Mouse (Mus musculus): ENCODE data around the gene Klhdc2. TPM values are rescaled to one million over a fixed set of nuclear protein-coding genes. Genes with fewer than 3 reads are reported as not detected.

The Klhdc2 gene
- polyA plus RNA-seq, 1 experiment = 56.8 TPM

DNA sequence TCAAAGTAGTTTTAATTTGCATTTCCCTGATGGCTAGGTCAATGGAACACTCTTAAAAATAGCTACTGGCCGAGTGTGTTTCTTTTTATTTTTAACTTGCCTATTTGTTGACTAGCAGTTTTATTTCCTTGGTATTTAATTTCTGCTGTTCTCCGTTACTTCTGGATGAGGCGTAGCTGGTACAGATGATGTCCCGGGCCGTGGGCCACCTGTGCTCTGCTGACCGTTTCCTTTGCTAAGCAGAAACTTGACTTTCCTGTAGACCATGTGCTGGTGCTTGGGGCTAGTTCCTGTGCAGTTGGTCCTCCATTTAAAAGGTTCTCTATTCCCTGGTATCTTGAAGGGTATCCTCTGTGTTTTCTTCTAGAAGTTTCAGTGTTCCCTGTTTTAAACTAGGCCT lies 4.1 kb upstream of the Klhdc2 start:
- no peak overlapping the region for H3K4me3 ChIP-seq (ENCODE audit: control insufficient read depth, low read depth, low read length)
- H3K36me3 ChIP-seq (ENCODE audit: control insufficient read depth, insufficient read depth, low read length) = no peaks in the 10 kb centered on the region
- TF ChIP-seq POLR2A (IDR thresholded peaks at IDR 0.05; ENCODE audit: control insufficient read depth, low read depth, low read length) = no peak
- no peak for TF ChIP-seq CTCF (IDR thresholded peaks at IDR 0.05; ENCODE audit: control insufficient read depth, insufficient read depth, insufficient replicate concordance, low read depth, low read length)
- H3K27me3 ChIP-seq (ENCODE audit: control insufficient read depth, insufficient read depth, low read length) = no peaks in the 10 kb centered on the region
- H3K4me1 ChIP-seq (ENCODE audit: control insufficient read depth, insufficient read depth, low read length) = peaks cover 4% of the 10 kb centered on the region
- no peak overlapping the region for H3K27ac ChIP-seq (ENCODE audit: control insufficient read depth, insufficient read depth, low read depth, low read length)

DNA sequence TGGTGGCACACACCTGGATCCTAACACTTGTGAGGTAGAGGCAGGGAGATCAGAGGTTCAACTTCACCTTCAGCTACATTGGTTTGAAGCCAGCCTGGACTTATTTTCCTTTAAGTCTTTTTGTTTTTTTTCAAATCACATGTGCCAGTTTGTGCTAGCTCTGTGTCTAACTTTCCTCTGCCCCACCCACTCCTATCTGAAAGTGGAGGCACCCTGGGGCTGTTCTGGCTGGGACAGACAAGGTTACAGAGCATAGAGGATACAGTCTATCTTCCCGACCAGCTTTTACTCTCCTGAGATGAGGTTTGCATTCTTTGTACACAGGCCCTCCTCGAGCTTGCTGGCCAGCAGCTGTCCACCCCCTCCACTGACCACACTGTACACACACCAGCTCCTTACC lies 2.7 kb upstream of the Klhdc2 start:
- H3K4me3 ChIP-seq (ENCODE audit: control insufficient read depth, low read depth, low read length) = no peak overlapping the region
- no peak for TF ChIP-seq CTCF (IDR thresholded peaks at IDR 0.05; ENCODE audit: control insufficient read depth, insufficient read depth, insufficient replicate concordance, low read depth, low read length)
- no peak for TF ChIP-seq POLR2A (IDR thresholded peaks at IDR 0.05; ENCODE audit: control insufficient read depth, low read depth, low read length)
- H3K4me1 ChIP-seq (ENCODE audit: control insufficient read depth, insufficient read depth, low read length) = peaks cover 4% of the 10 kb centered on the region
- no peaks in the 10 kb centered on the region for H3K27me3 ChIP-seq (ENCODE audit: control insufficient read depth, insufficient read depth, low read length)
- no peak overlapping the region for H3K27ac ChIP-seq (ENCODE audit: control insufficient read depth, insufficient read depth, low read depth, low read length)
- no peaks in the 10 kb centered on the region for H3K36me3 ChIP-seq (ENCODE audit: control insufficient read depth, insufficient read depth, low read length)

DNA sequence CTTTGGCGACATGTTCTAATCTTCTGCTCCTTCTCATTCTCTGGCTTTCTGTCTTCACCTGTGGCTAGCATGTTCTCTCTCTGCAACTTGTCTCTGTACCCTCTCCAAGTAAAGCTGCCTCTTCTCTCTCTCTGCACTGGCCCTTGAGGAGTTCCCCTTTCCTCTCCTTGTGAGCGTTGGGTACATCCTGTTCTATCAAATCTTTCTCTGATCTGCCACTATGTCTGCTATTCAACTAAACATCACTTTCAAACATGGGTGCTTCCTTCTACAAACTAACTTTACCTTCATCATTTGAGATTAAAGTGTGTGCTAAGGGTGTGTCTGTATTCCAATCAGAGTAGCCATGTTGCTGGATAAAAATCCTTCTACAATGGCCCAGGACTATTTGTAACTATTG lies 1.5 kb upstream of the Klhdc2 start:
- Histone ChIP-seq H3K4me3 (ENCODE audit: control insufficient read depth, low read depth, low read length) (no peak overlapping the region), H3K27me3 (ENCODE audit: control insufficient read depth, insufficient read depth, low read length) (no peaks in the 10 kb centered on the region)
- TF ChIP-seq POLR2A (IDR thresholded peaks at IDR 0.05; ENCODE audit: control insufficient read depth, low read depth, low read length) (no peak), CTCF (IDR thresholded peaks at IDR 0.05; ENCODE audit: control insufficient read depth, insufficient read depth, insufficient replicate concordance, low read depth, low read length) (no peak)

DNA sequence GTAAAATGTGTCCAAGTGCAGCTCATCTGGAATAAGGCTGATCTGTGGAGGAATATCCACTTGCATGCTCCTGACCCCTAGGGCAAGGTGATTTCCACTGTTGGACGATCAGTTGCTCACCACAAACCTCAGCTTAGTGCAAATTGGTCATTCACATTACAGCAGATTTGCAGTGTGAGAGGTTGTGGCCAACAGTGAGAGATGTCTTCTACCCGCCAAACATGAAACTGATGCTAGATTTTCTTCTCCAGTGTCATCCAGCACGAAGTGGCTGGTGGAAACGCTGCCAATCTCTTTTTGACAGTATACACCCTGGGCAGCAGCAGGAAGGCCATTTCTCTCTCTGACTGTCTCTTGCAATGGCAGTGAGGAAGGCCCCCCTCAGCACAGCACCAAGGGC lies 830 bp upstream of the Klhdc2 start:
- TF ChIP-seq POLR2A (IDR thresholded peaks at IDR 0.05; ENCODE audit: control insufficient read depth, low read depth, low read length) (no peak), CTCF (IDR thresholded peaks at IDR 0.05; ENCODE audit: control insufficient read depth, insufficient read depth, insufficient replicate concordance, low read depth, low read length) (no peak)
- Histone ChIP-seq H3K27me3 (ENCODE audit: control insufficient read depth, insufficient read depth, low read length) (no peaks in the 10 kb centered on the region), H3K27ac (ENCODE audit: control insufficient read depth, insufficient read depth, low read depth, low read length) (no peak overlapping the region), H3K4me1 (ENCODE audit: control insufficient read depth, insufficient read depth, low read length) (peaks cover 4% of the 10 kb centered on the region), H3K4me3 (ENCODE audit: control insufficient read depth, low read depth, low read length) (no peak overlapping the region), H3K36me3 (ENCODE audit: control insufficient read depth, insufficient read depth, low read length) (no peaks in the 10 kb centered on the region)

More for the DNA sequence above, 1.5 kb upstream of the Klhdc2 start:
- Histone ChIP-seq H3K36me3 (ENCODE audit: control insufficient read depth, insufficient read depth, low read length) (no peaks in the 10 kb centered on the region), H3K27ac (ENCODE audit: control insufficient read depth, insufficient read depth, low read depth, low read length) (no peak overlapping the region), H3K4me1 (ENCODE audit: control insufficient read depth, insufficient read depth, low read length) (peaks cover 4% of the 10 kb centered on the region)

DNA sequence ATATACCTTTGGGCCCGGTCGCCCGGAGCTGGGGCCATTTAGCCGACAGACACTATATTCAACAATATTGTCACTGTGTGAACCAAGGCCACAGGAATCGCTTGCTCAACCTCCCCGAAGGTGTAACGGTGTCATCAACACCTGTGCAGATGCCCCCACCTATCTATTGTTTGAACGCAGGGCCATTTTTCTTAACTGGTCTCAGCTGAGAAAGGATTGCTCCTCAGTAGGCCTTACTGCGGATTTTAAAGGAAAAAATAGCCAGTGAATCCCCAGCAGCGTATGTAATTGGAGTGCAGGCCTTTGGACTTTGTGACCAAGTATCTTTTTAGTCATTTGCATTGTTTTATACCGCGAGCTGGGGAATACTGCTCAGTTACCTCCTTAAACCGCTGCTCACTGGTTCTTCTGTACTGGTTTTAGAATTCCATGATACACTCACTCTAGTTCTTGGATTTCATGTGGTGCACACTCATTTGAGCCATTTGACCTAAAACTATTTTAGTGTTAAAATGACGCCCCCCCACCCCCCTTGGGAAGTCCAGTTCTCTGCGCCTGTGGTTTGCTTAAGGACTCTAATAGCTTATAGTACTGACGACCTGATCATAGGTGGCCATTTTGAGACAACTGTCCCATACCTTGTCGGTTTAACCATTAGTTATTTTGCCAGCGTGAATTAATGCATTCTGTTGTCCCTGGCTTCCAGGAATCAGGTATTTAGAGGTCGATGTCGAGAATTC lies 1.1 kb downstream of the Klhdc2 start:
- H3K36me3 ChIP-seq (ENCODE audit: control insufficient read depth, insufficient read depth, low read length) = no peaks in the 10 kb centered on the region
- TF ChIP-seq CTCF (IDR thresholded peaks at IDR 0.05; ENCODE audit: control insufficient read depth, insufficient read depth, insufficient replicate concordance, low read depth, low read length) (no peak), POLR2A (IDR thresholded peaks at IDR 0.05; ENCODE audit: control insufficient read depth, low read depth, low read length) (no peak)
- H3K4me3 ChIP-seq (ENCODE audit: control insufficient read depth, low read depth, low read length) = peak overlapping the region; percentile 89
- peak overlapping the region; percentile 67 for H3K27ac ChIP-seq (ENCODE audit: control insufficient read depth, insufficient read depth, low read depth, low read length)
- H3K27me3 ChIP-seq (ENCODE audit: control insufficient read depth, insufficient read depth, low read length) = no peaks in the 10 kb centered on the region
- H3K4me1 ChIP-seq (ENCODE audit: control insufficient read depth, insufficient read depth, low read length) = peaks cover 4% of the 10 kb centered on the region

DNA sequence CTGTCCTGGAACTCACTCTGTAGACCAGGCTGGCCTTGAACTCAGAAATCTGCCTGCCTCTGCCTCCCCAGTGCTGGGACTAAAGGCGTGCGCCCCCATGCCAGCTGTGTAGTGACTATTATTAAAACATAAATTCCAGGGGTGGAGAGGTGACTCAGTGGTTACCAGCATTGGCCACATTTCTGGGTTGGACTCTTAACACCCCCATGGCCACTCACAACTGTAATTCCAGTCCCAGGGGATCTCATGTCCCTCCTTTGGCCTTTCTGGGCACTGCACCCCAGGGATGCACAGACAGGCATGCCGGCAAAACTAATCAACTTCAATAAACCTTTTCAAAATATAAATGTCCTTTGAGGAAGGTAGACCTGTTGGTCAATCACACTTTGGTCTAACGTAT lies 1.8 kb downstream of the Klhdc2 start:
- no peak overlapping the region for H3K27ac ChIP-seq (ENCODE audit: control insufficient read depth, insufficient read depth, low read depth, low read length)
- TF ChIP-seq POLR2A (IDR thresholded peaks at IDR 0.05; ENCODE audit: control insufficient read depth, low read depth, low read length) = no peak
- no peak for TF ChIP-seq CTCF (IDR thresholded peaks at IDR 0.05; ENCODE audit: control insufficient read depth, insufficient read depth, insufficient replicate concordance, low read depth, low read length)
- H3K4me3 ChIP-seq (ENCODE audit: control insufficient read depth, low read depth, low read length) = no peak overlapping the region; the same call in 1 of the 2 replicates
- peaks cover 4% of the 10 kb centered on the region for H3K4me1 ChIP-seq (ENCODE audit: control insufficient read depth, insufficient read depth, low read length)
- no peaks in the 10 kb centered on the region for H3K27me3 ChIP-seq (ENCODE audit: control insufficient read depth, insufficient read depth, low read length)
- no peaks in the 10 kb centered on the region; the same call in 1 of the 2 replicates for H3K36me3 ChIP-seq (ENCODE audit: control insufficient read depth, insufficient read depth, low read length)

DNA sequence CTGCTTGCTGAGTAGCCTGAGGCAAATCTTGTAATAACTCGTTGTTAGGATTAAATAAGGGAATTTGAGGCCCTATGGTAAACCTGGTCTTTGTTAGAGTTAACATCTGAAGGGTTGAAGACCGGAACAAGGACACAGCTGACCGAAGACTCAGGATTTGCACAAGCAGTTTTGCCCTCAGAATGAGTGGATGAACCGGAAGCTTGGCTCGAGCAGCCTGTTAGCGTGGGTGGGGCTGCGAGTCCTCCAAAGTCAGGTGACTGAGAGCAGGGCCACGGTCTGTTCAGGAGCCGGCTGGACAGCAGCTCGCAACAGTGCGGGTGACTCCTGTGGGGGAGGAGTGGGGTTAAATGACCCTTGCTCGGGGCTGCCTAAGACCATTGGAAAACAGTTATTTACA lies 2.8 kb downstream of the Klhdc2 start:
- no peak overlapping the region for H3K4me3 ChIP-seq (ENCODE audit: control insufficient read depth, low read depth, low read length)
- H3K4me1 ChIP-seq (ENCODE audit: control insufficient read depth, insufficient read depth, low read length) = peaks cover 4% of the 10 kb centered on the region
- H3K27ac ChIP-seq (ENCODE audit: control insufficient read depth, insufficient read depth, low read depth, low read length) = no peak overlapping the region
- TF ChIP-seq POLR2A (IDR thresholded peaks at IDR 0.05; ENCODE audit: control insufficient read depth, low read depth, low read length) (no peak), CTCF (IDR thresholded peaks at IDR 0.05; ENCODE audit: control insufficient read depth, insufficient read depth, insufficient replicate concordance, low read depth, low read length) (no peak)
- H3K27me3 ChIP-seq (ENCODE audit: control insufficient read depth, insufficient read depth, low read length) = no peaks in the 10 kb centered on the region
- no peaks in the 10 kb centered on the region; the same call in 1 of the 2 replicates for H3K36me3 ChIP-seq (ENCODE audit: control insufficient read depth, insufficient read depth, low read length)
